Mouse (Mus musculus) midbrain, postnatal 0 days (tissue): ENCODE measurements around the gene Dab2ip. TPM values are rescaled to one million over a fixed set of nuclear protein-coding genes. Genes with fewer than 3 reads are reported as not detected.

ENCODE experiments used
- ATAC-seq: fragments of 200-750 bp; cut with Nextera tagmentation; 2 replicates; pipeline ENCODE4 v1.8.0; 2017; ENCODE audit warnings: moderate number of reproducible peaks, mild to moderate bottlenecking, moderate TSS enrichment, moderate library complexity; ENCODE audit not compliant: low FRiP score
- DNase-seq: peaks from one replicate; pipeline ENCODE4 v3.0.0-alpha.2; 2015; ENCODE audit warnings: low spot score
- H3K27ac ChIP-seq: fragments of 300-500 bp; sonication (generic); 2 replicates; pipeline ENCODE4 v1.5.1; 2014; ENCODE audit warnings: low read depth, mild to moderate bottlenecking, low read length, mixed read lengths
- H3K27me3 ChIP-seq: fragments of 300-500 bp; sonication (generic); 2 replicates; pipeline ENCODE4 v1.6.1; 2014; ENCODE audit warnings: low read length, control low read depth, mixed read lengths; ENCODE audit not compliant: insufficient read depth
- H3K36me3 ChIP-seq: fragments of 300-500 bp; sonication (generic); 2 replicates; pipeline ENCODE4 v1.6.1; 2014; ENCODE audit warnings: low read length, control low read depth, mixed read lengths; ENCODE audit not compliant: insufficient read depth
- H3K4me1 ChIP-seq: fragments of 300-500 bp; sonication (generic); 2 replicates; pipeline ENCODE4 v1.6.1; 2014; ENCODE audit warnings: mild to moderate bottlenecking, control low read depth, antibody characterized with exemption, low read length, mixed read lengths; ENCODE audit not compliant: insufficient read depth
- H3K4me2 ChIP-seq: fragments of 300-500 bp; sonication (generic); 2 replicates; pipeline ENCODE4 v1.6.1; 2014; ENCODE audit warnings: low read depth, mild to moderate bottlenecking, low read length, mixed read lengths; ENCODE audit not compliant: poor library complexity, severe bottlenecking
- H3K4me3 ChIP-seq: fragments of 300-500 bp; sonication (generic); 2 replicates; pipeline ENCODE4 v1.5.1; 2014; ENCODE audit warnings: low read depth, mild to moderate bottlenecking, low read length, moderate library complexity
- H3K9ac ChIP-seq: fragments of 300-500 bp; sonication (generic); replicated peaks from 2 replicates; pipeline ENCODE4 v1.6.1; 2014; ENCODE audit warnings: mild to moderate bottlenecking, low read length, moderate library complexity, mixed read lengths; ENCODE audit not compliant: poor library complexity, severe bottlenecking
- H3K9me3 ChIP-seq: fragments of 300-500 bp; sonication (generic); 2 replicates; pipeline ENCODE4 v1.6.1; 2016; ENCODE audit warnings: low read length, control low read depth
- CTCF ChIP-seq: IDR thresholded peaks from 2 replicates; pipeline ENCODE4 v1.5.1; 2016; ENCODE audit warnings: antibody characterized with exemption, mild to moderate bottlenecking
- WGBS: fragments of 180-500 bp; shearing (Covaris S2); extraction: QIAGEN DNeasy Blood & Tissue Kit; methylation state at CpG from one replicate; pipeline ENCODE4 v1.1.7; 2014; 5-methylcytosine and 5-hydroxymethylcytosine counted together
- polyA plus RNA-seq: library from polyadenylated mRNA; unstranded; fragments of >200 nt; fragmentation: Nextera tagmentation; extraction: Ambion mirVana; gene quantifications from 2 replicates; pipeline ENCODE4 v1.2.1, GENCODE M21; 2015
- total RNA-seq: library from RNA; depleted of rRNA; stranded (reverse); fragments of >200 nt; gene quantifications from 2 replicates; pipeline ENCODE4 v1.2.3, GENCODE M21; 2014; rRNA removed

Dab2ip gene
- total and polyA plus RNA-seq, 2 experiments from 2014 or later: 73.3 to 175 TPM

GRCm38 (mm10) chr2:35770541-35770940 lies 212.5 kb downstream of the Dab2ip start:
- Histone ChIP-seq H3K27ac (no peak overlapping the region), H3K9me3 (no peaks in the 10 kb centered on the region), H3K4me3 (no peak overlapping the region), H3K27me3 (no peaks in the 10 kb centered on the region), H3K9ac (no peak overlapping the region), H3K36me3 (no peaks in the 10 kb centered on the region), H3K4me2 (no peak overlapping the region), H3K4me1 (no peaks in the 10 kb centered on the region)
- ATAC-seq: no peak
- no peak for DNase-seq
- no peak for TF ChIP-seq CTCF
- WGBS: 76% methylated on average over 2 of the region's 2 CpGs

GRCm38 (mm10) chr2:35775651-35776055 lies 217.6 kb downstream of the Dab2ip start:
- H3K36me3 ChIP-seq: no peaks in the 10 kb centered on the region
- DNase-seq (peak; percentile 15), ATAC-seq (no peak)

GRCm38 (mm10) chr2:35776935-35777334 lies 218.9 kb downstream of the Dab2ip start:
- no peak for TF ChIP-seq CTCF
- no peaks in the 10 kb centered on the region for H3K36me3 ChIP-seq
- DNase-seq (no peak), ATAC-seq (no peak)
- H3K4me3 ChIP-seq: no peak overlapping the region
- H3K4me1 ChIP-seq: no peaks in the 10 kb centered on the region
- WGBS: 88% methylated on average over 9 of the region's 9 CpGs
- no peak overlapping the region for H3K4me2 ChIP-seq
- H3K9me3 ChIP-seq: no peaks in the 10 kb centered on the region
- H3K9ac ChIP-seq: no peak overlapping the region
- no peaks in the 10 kb centered on the region for H3K27me3 ChIP-seq
- H3K27ac ChIP-seq: no peak overlapping the region

More at GRCm38 (mm10) chr2:35775651-35776055, 217.6 kb downstream of the Dab2ip start:
- no peak for TF ChIP-seq CTCF
- 55% methylated on average over 5 of the region's 5 CpGs for WGBS
- Histone ChIP-seq H3K9ac (no peak overlapping the region), H3K4me3 (no peak overlapping the region), H3K27ac (no peak overlapping the region), H3K4me2 (no peak overlapping the region), H3K9me3 (no peaks in the 10 kb centered on the region), H3K27me3 (no peaks in the 10 kb centered on the region), H3K4me1 (no peaks in the 10 kb centered on the region)

GRCm38 (mm10) chr2:35779266-35779665 lies 221.2 kb downstream of the Dab2ip start:
- no peaks in the 10 kb centered on the region for H3K9me3 ChIP-seq
- no peak overlapping the region for H3K4me3 ChIP-seq
- no peaks in the 10 kb centered on the region for H3K27me3 ChIP-seq
- no peak overlapping the region for H3K4me2 ChIP-seq
- no peaks in the 10 kb centered on the region for H3K4me1 ChIP-seq
- ATAC-seq: no peak
- no peak overlapping the region for H3K9ac ChIP-seq
- H3K27ac ChIP-seq: no peak overlapping the region
- no peak for TF ChIP-seq CTCF
- no peak for DNase-seq
- no peaks in the 10 kb centered on the region for H3K36me3 ChIP-seq
- WGBS: 85% methylated on average over 5 of the region's 5 CpGs

Other genes starting within 250 kb of the Dab2ip start
- 21.9 and 24.9 TPM in 2 replicates for gene Stom, start 221.3 kb upstream of the Dab2ip start, total RNA-seq
- gene Stom, start 221.3 kb upstream of the Dab2ip start, polyA plus RNA-seq: 23.1 and 23.3 TPM in 2 replicates
- not detected in 2 replicates for gene 4930568D16Rik, start 190.5 kb upstream of the Dab2ip start, total RNA-seq
- gene 4930568D16Rik, start 190.5 kb upstream of the Dab2ip start, polyA plus RNA-seq: not detected in 2 replicates
- gene 4930402F06Rik, start 161.1 kb upstream of the Dab2ip start, total RNA-seq: not detected in 2 replicates
- gene 4930402F06Rik, start 161.1 kb upstream of the Dab2ip start, polyA plus RNA-seq: not detected in 2 replicates
- 5.1 and 5.4 TPM in 2 replicates for gene Ggta1, start 95.0 kb upstream of the Dab2ip start, total RNA-seq
- 3.8 and 3.9 TPM in 2 replicates for gene Ggta1, start 95.0 kb upstream of the Dab2ip start, polyA plus RNA-seq